Mouse (Mus musculus) cerebellum, adult 9-11 months (tissue): ENCODE measurements around the gene Pgbd1.
A peak's percentile ranks its signal among the peaks of the same experiment; 100 is the strongest.

Source experiments
- DNase-seq: peaks from one replicate; pipeline ENCODE4 v3.0.0; 2022

Gene Pgbd1

DNA sequence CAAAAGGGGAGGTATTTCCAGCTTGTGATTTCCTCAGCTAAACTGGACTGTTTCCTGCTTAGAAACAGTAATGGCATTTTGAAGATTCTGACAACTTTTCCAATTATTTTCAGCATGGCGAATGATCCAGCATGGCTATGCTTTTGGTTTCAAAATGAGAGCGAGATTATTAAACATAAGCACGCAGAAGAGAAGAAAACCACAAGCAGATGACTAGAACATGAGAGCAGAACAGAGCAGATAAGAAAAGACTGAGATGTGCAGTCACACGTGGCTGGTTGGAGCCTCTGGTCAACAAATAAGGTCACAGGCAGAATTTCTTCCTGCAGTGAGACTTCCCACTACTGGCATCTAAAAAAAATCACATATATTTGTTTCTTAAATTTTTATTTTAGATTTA, 25.6 kb downstream of the Pgbd1 start:
- DNase-seq: no peak

DNA sequence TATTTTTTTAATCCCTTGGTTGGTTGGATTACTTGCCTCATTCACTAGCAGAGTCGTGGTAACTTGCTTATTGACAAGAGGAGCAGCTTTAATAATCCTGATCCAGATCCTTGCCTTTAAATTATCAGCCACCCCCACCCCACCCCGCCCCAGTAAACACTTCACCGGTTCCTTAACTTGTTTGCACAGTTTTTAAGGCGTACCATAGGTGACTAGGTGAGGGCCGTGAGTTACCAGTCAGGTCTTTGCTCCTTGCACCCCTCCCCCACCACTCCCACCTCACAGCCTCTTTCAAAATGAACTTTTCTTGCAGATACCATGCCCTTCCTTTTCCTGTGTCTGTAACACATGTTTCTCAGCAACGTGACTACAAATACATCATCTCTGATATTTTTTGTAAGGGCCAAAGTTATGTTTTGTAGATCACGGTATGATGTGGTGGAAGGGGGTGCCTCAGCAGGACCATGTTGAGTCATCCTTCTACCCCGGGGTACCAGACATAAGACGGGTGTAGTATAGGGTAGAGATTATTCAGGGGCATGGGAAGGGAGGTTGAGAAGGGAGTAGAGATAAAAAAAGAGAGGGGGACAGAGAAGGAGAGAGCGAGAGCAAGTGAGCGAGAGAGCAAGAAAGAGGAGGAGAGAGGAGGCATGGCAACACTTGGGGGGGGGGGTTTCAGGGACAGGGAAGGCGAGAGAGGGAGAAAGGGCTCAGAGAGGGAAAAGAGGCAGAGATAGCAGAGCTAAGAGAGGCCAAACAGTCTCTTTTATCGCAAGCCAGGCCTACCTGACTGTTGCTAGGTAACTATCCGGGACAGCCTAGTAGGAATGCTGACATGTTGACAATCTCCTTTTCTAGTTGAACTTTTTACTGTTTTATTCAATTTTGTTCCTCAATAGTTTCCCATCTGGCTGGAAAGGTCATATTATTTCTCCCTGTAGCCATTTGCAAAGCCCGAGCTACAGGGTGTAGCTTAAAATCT, 26.3 kb downstream of the Pgbd1 start:
- no peak for DNase-seq

DNA sequence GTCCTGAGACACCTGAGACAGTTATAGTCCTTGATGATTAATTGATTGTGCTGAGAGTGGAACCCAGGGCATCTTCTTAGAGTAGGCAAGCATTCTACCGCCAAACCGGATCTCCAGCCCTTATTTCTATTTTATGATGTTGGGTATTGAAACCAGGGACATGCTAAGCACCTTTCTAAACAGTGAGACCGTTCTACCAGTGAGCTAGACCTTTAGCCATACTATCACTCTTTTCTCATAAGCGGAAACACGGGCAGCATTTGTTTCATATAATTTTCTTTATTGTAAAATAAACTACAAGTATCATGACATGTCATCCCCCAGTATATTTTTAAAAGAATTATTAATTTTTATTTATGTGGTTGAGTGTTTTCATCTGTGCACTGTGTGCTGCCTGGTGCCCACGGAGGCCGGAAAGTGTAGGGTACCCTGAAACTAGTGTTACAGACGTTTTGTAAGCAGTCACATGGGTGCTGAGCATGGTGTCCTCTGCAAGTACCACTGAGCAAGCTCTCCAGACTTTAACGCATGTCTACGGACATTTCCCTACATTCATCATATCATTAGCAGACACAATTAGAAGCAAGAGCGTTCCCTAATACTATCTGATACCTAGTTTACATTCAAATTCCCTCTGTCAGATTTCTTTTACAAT, 31.9 kb downstream of the Pgbd1 start:
- DNase-seq: peak; percentile 23

DNA sequence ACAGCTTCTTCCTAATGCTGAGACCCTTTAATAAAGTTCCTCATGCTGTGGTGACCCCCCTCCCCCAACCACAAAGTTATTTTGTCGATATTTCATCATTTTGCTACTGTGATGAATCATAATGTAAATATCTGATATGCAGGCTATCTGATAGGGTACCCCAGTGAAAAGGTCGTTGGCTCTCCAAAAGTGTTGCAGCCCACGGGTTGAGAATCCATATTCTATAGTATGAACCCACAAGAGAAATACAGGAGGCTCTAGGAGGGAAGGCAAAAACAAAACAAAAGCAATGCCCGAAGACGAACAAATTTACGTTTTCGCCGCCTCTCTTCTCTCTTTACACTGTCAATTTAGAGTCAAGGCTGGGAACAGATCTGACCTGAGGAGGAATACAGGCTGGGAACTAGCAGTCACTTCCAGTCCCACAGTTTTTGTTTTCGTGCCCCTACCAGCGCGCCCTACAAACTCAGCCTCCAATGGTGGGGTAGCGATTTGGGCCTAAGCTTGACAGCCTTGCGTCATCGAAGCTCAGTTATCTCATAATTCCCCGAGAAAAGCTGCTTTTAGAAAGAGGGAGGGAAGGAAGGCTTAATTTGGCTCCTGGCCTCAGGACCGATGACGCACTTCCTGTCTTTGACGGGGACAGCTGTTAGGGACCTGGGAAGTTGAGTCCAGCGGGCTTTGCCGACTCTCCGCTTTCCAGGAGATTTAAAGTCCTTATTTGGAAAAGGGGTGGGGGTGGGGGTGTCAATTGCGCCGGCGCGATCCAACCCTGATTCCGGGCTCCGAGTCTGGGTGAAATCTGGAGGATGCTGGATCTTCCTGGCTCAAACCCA, 32.7 kb downstream of the Pgbd1 start:
- DNase-seq: peak; percentile 90

DNA sequence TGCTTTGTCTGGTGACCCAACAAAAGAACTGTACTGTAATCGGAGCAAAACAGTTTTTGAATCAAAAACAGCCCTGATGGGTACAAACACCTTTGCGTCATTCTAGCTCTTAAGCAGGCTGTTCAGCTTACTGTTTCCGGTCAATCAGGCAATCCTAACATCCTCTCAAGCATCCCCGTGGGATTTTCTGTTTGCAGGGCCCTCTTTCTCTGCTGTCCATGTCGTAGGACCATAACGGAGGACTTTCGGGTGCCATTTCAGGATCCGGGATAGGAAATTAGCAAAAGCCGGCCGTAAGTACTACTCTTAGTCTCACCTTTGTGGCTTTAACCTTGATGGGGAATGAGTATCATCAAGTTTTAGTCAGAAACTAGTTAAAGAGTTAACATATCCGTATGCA, 33.5 kb downstream of the Pgbd1 start:
- peak; percentile 16 for DNase-seq

DNA sequence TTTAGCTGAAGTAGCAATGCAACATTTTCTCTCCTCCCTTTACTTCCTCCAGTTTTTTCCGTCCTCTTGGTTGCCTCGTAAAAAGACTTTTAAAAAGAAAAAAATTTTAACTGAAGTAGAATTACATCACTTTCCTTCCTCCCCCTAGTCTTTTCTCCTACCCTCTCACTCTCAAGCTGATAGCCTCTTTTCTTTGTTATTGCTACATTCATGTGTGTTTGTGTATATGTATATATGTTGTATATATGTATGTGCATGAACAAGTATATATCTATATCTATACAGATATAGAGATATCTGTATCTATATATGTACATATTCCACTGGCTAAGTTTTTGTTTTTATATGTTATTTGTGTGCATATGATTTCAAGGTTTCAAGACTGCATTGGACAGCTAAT, 38.0 kb downstream of the Pgbd1 start:
- DNase-seq: no peak

DNA sequence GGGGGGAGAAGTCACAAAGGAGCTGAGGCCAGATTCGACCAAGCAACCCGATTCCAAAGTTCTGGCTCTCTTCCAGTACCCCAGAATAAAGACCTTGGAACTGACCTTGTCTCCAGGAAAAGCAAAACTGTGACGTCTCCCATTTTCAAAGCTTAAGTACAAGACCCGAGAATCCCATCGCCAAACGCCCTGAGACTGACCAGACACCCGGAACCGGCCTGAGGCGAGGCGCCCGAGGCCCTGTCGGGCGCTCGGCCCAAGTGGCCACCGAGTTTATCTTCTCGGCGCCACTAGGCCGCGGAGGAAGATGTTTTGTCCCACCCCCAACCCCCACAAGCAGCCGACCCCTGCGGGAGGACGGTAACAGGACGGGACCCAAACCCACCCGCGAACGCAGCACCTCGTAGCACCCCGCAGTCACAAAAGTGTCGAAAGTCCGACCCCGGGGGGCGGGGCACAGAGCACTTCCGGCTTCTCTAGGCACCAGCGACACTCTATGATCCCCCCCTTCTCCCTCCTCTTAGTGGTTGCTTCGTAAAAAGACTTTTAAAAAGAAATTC, 38.5 kb downstream of the Pgbd1 start, which contains the start of gene Zkscan3:
Gene Zkscan3 (minus strand): TSS at position 469 of the 560 bp plus-strand sequence.
- DNase-seq: peak; percentile 83

DNA sequence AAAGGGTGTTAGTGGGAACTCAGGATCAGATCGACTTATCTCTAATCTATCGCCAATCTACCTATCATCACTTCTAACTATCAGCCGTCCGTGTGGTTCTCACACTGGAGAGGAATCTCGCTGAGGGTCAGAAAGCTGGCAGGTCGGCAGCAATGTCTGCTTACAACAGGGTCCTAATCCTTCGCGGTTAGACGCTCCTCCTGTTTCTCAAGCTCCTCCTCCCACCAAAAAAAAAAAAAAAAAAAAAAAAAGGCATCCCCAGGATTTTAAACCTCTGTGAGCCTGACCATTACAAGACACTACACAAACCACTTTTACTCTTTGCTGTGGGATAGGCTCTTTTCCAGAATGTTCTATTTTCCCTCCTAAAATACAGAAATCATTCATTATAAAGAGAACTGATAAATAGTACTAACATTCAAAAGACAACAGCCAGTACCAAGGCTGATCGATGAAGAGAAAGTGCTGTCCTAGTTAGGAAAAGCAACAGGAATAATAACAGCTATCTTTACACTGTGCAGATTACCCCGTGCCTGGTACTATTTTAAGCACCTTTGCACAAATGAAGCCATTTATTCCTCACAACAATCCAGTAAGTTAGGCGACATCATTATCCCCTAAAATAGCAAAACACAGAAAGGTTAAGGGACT, 39.1 kb downstream of the Pgbd1 start:
- no peak for DNase-seq

DNA sequence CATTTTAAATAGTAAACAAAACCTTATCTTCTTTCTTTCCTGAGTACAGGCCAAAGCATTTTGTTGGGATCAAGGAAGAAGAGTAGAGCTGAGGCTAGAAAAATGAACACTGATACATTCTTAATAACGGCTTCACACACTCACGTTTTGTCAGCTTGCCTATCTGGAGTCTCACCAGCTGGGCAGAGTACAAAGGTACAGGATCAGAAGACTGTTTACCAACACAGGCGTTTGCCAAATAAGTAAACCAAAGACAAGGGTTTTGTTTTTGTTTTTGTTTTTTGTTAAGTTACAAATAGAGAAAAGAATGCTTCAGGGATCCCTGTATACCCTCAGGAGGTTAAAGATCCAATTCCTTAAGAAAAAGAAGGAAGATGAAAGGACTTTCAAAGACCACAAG, 39.7 kb downstream of the Pgbd1 start:
- DNase-seq: no peak

DNA sequence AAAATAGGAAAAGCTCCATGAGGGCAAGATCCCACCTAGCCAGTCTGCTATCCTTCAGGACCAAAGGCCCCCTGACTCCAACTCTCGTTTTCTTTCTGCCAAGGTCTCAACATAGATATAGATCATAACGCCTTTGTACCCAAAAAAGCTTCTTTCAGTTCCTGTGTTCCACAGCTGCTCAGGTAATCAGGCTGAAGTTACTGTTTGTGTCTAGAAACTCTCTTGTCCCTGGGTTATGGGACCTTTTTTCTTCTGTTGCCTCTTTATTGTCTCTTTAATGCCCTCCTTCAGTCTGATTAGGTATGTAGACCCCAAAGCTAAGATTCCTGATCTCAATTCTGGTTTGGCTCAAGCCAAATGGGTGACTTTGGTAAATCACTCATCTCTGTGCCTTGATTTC, 43.4 kb downstream of the Pgbd1 start:
- DNase-seq: no peak

DNA sequence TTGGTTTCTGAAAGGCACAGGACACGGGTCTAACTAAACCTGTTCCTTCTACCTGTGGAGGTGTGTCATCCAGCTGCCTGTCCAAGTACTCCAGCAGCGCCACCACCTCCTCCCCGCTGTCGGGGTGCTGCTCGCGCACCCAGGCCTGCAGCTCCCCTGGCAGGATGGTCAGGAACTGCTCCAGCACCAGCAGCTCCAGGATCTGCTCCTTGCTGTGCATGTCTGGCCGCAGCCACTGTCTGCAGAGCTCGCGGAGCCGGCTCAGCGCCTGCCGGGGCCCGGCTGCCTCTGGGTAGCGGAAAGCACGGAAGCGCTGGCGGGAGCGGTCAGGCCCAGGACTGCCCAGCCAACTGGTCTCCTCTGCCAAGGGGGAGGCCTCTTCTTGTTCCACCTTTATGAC, 44.8 kb downstream of the Pgbd1 start:
- peak; percentile 50 for DNase-seq

DNA sequence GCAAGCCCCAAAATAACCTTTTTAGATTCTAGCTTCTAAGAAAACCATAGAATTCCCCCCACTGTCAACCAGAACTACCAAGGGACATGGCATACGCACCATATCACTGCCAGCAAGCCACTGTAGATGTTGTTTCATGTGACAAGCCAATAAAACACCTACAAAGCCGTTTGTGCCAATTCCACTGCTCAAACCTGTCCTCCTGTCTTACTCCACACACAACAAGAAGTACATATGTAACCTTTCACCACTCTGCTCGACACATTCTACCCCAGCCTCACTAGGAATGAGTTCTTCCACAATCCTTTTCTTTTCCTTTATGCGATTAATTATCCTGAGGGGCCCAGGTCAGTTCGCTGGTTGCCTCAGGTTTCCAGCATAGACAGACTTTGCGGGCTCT, 45.2 kb downstream of the Pgbd1 start:
- no peak for DNase-seq

DNA sequence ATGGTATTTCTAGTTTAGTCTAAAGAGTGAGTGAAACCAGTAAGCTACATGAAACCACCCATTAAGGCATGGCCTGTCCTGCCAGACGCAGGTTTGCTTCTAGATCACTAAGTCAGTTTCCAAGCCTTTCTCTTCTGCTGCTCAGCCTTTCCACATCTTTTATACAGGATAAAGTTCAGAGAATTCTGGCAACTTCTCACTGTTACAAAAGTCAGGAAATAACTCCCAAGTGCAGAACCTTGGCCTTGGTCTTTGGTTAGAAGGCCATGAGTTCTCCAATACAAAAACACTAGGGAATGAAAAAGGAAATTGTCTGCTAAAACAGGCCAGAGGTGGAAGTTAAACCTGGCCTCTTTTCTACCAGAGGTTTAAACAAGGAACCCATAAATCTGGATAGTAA, 45.6 kb downstream of the Pgbd1 start:
- DNase-seq: no peak

DNA sequence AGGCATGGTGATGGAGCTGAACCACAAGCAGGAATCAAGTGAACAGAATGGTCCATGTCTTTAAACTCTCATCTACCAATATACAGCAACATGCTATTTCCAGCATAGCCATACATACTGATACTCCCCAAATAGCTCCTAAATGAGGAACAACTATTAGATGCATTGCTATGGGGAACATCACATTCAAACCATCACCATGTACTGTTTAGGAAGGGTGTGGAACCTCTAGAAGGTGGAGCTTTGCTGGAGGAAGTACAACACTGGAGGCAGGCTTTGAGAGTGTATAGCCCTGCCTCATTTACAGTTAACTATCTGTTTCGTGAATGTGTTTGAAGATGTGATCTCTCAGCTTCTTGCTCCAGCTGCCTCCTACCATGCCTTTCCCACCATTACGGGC, 63.1 kb downstream of the Pgbd1 start:
- no peak for DNase-seq

DNA sequence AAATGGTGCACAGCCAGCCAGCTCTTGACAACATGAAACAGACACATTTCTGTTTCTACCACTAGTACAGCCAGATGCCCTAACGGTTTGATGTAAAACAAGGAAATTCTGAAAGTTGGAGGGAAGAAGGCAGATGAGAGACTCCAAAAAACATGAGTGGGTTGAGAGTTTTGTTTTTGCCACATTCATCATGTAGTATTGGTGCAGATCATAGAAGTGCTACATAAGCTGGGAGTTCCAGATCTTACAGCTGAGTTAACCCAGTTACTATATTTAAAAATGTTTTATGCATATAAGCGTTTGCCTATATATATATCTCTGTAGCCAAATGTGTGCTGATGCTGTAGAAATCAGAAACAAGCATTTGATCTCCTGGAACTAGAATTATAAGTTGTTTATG, 68.2 kb downstream of the Pgbd1 start:
- no peak for DNase-seq
